Mouse (Mus musculus) spleen, adult 12 weeks (tissue): ENCODE data around the gene Zfp866.

Experiments used
- DNase-seq: peaks from one replicate; pipeline ENCODE4 v3.0.0; 2022; ENCODE audit warnings: low spot score

Gene Zfp866

GRCm38 (mm10) chr8:69716403-69717231, 74.4 kb downstream of the Zfp866 start:
- DNase-seq = peak; percentile 85

GRCm38 (mm10) chr8:69715366-69715765, 75.6 kb downstream of the Zfp866 start:
- DNase-seq = no peak

DNA sequence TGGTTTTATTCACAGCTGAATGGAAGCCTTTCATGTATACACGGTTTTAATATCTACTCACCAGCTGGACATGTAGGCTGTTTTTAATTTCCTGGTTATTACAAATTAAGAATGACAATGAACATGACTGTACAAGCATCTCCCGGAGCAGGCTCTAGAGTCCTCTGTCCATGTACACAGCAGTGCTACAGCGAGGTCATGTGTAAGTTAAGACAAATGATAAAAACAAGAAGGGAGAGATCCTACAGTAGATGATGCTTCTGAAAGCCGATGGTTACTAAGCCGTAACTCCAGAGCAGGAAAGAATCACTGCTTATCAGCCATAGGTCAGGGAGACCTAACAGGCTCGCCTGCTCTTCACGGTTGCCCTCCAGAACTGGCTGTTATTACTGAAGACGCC, 77.5 kb downstream of the Zfp866 start:
- no peak for DNase-seq
